Mouse (Mus musculus) gastrocnemius, postnatal 4 days (tissue): ENCODE results near the gene Dusp5. TPM values are rescaled to one million over a fixed set of nuclear protein-coding genes. Genes with fewer than 3 reads are reported as not detected.
"Not testable (repeated sequence)": the region's sequence is repeated elsewhere in the genome, so short reads cannot be mapped to it uniquely, and the experiment has no call there.

Experiments
- DNase-seq, 2 experiments: peaks; one replicate each; pipeline ENCODE4 v3.0.0; 2021 to 2022; ENCODE audit warnings: low spot score in 2 of 2, mixed read lengths in 2 of 2
- long read RNA-seq, 2 experiments: library from polyadenylated mRNA; stranded (forward); transcript quantifications; one replicate each; pipeline ENCODE4 v2.0.0; 2021
- total RNA-seq, 2 experiments: library from RNA; stranded (reverse); gene quantifications; 2 replicates each; pipeline ENCODE4 v1.2.3; 2021

Gene Dusp5
- 1 to 10 TPM; 1.2 to 1.4 TPM for total RNA-seq
- long read RNA-seq, experiment 1, partial matches to known transcripts: 1 of 4 reads
- long read RNA-seq, experiment 1, other reads (novel, unspliced or antisense): 0 of 4 reads
- long read RNA-seq, experiment 2, partial matches to known transcripts: 0 of 4 reads
- long read RNA-seq, experiment 2, other reads (novel, unspliced or antisense): 0 of 4 reads

- peak; percentile 92 to 97 for DNase-seq
Observed at GRCm38 (mm10) chr19:53528752-53529454, at the start of gene Dusp5. TSS of gene Dusp5 (plus strand) at chr19:53529109.

GRCm38 (mm10) chr19:53479590-53479989 is 49.3 kb upstream of the Dusp5 start:
- no peak for DNase-seq

- no peak for DNase-seq
Observed at GRCm38 (mm10) chr19:53482093-53482492, 46.8 kb upstream of the Dusp5 start.

- DNase-seq: no peak
Observed at GRCm38 (mm10) chr19:53482527-53482926, 46.4 kb upstream of the Dusp5 start.

GRCm38 (mm10) chr19:53483984-53484383 is 44.9 kb upstream of the Dusp5 start:
- no peak for DNase-seq

- DNase-seq: no peak
Observed at GRCm38 (mm10) chr19:53484918-53485317, 44.0 kb upstream of the Dusp5 start.

- no peak for DNase-seq
Observed at GRCm38 (mm10) chr19:53489187-53489586, 39.7 kb upstream of the Dusp5 start.

GRCm38 (mm10) chr19:53489910-53490309 is 39.0 kb upstream of the Dusp5 start:
- no peak for DNase-seq

- DNase-seq: no peak
Observed at GRCm38 (mm10) chr19:53490898-53491297, 38.0 kb upstream of the Dusp5 start.

- DNase-seq: no peak
Observed at GRCm38 (mm10) chr19:53492528-53492927, 36.4 kb upstream of the Dusp5 start.

GRCm38 (mm10) chr19:53493866-53494265 is 35.0 kb upstream of the Dusp5 start:
- DNase-seq: no peak

GRCm38 (mm10) chr19:53497910-53498309 is 31.0 kb upstream of the Dusp5 start:
- no peak for DNase-seq

GRCm38 (mm10) chr19:53499049-53499448 is 29.9 kb upstream of the Dusp5 start:
- DNase-seq: no peak

GRCm38 (mm10) chr19:53499451-53499940 is 29.4 kb upstream of the Dusp5 start:
- no peak for DNase-seq

GRCm38 (mm10) chr19:53500298-53501006 is 28.5 kb upstream of the Dusp5 start:
- no peak for DNase-seq

GRCm38 (mm10) chr19:53501239-53501638 is 27.7 kb upstream of the Dusp5 start:
- DNase-seq: not testable (repeated sequence)

- DNase-seq: no peak
Observed at GRCm38 (mm10) chr19:53501765-53502164, 27.1 kb upstream of the Dusp5 start.

GRCm38 (mm10) chr19:53502891-53503371 is 26.0 kb upstream of the Dusp5 start:
- DNase-seq: no peak

- no peak for DNase-seq
Observed at GRCm38 (mm10) chr19:53504181-53504580, 24.7 kb upstream of the Dusp5 start.

- DNase-seq: no peak
Observed at GRCm38 (mm10) chr19:53505728-53506127, 23.2 kb upstream of the Dusp5 start.

GRCm38 (mm10) chr19:53507497-53507896 is 21.4 kb upstream of the Dusp5 start:
- DNase-seq: no peak
